Mouse (Mus musculus) lung, postnatal 0 days (tissue): ENCODE data around the gene Chn2.

ENCODE experiments used
- CTCF ChIP-seq: IDR thresholded peaks from 2 replicates; pipeline ENCODE4 v1.5.1; 2016; ENCODE audit warnings: antibody characterized with exemption, mild to moderate bottlenecking
- EP300 ChIP-seq: IDR thresholded peaks from 2 replicates; pipeline ENCODE4 v1.6.1; 2016; ENCODE audit warnings: antibody characterized with exemption, mild to moderate bottlenecking, control low read depth

GRCm38 (mm10) chr6:54096147-54096761 is 56.9 kb downstream of the Chn2 start:
- TF ChIP-seq CTCF: no peak
- no peak for TF ChIP-seq EP300
